Mouse (Mus musculus) lung, embryonic 14.5 days (tissue): ENCODE results near the gene Phip. TPM values are rescaled to one million over a fixed set of nuclear protein-coding genes. Genes with fewer than 3 reads are reported as not detected.

Source experiments
- ATAC-seq: fragments of 200-750 bp; cut with Nextera tagmentation; 2 replicates; pipeline ENCODE4 v1.8.0; 2017; ENCODE audit warnings: mild to moderate bottlenecking, moderate TSS enrichment, moderate library complexity; ENCODE audit not compliant: insufficient read depth
- DNase-seq: peaks from one replicate; pipeline ENCODE4 v3.0.0-alpha.2; 2015
- H3K27ac ChIP-seq: fragments of 300-500 bp; sonication (generic); 2 replicates; pipeline ENCODE4 v1.5.1; 2014; ENCODE audit warnings: low read depth, mild to moderate bottlenecking, moderate library complexity
- H3K27me3 ChIP-seq: fragments of 300-500 bp; sonication (generic); 2 replicates; pipeline ENCODE4 v1.6.1; 2014; ENCODE audit warnings: low read length, control low read depth; ENCODE audit not compliant: insufficient read depth
- H3K36me3 ChIP-seq: fragments of 300-500 bp; sonication (generic); 2 replicates; pipeline ENCODE4 v1.6.1; 2014; ENCODE audit warnings: control low read depth; ENCODE audit not compliant: insufficient read depth
- H3K4me1 ChIP-seq: fragments of 300-500 bp; sonication (generic); 2 replicates; pipeline ENCODE4 v1.6.1; 2014; ENCODE audit warnings: antibody characterized with exemption, control low read depth; ENCODE audit not compliant: insufficient read depth
- H3K4me2 ChIP-seq: fragments of 300-500 bp; sonication (generic); 2 replicates; pipeline ENCODE4 v1.6.1; 2014; ENCODE audit warnings: mild to moderate bottlenecking
- H3K4me3 ChIP-seq: fragments of 300-500 bp; sonication (generic); 2 replicates; pipeline ENCODE4 v1.5.1; 2014; ENCODE audit warnings: low read depth, low read length
- H3K9ac ChIP-seq: fragments of 300-500 bp; sonication (generic); 2 replicates; pipeline ENCODE4 v1.6.1; 2014
- H3K9me3 ChIP-seq: fragments of 300-500 bp; sonication (generic); 2 replicates; pipeline ENCODE4 v1.6.1; 2016; ENCODE audit warnings: low read depth, low read length, control low read depth
- CTCF ChIP-seq: IDR thresholded peaks from 2 replicates; pipeline ENCODE4 v1.5.1; 2016; ENCODE audit warnings: antibody characterized with exemption, low read depth
- WGBS: fragments of 180-500 bp; shearing (Covaris S2); extraction: QIAGEN DNeasy Blood & Tissue Kit; methylation state at CpG from one replicate; pipeline ENCODE4 v1.1.7; 2014; 5-methylcytosine and 5-hydroxymethylcytosine counted together
- polyA plus RNA-seq: library from polyadenylated mRNA; unstranded; fragments of >200 nt; fragmentation: Nextera tagmentation; extraction: Ambion mirVana; gene quantifications from 2 replicates; pipeline ENCODE4 v1.2.1, GENCODE M21; 2014

Gene Phip
- polyA plus RNA-seq, 1 experiment from 2014 or later, result 89.4 TPM

GRCm38 (mm10) chr9:82867698-82868097 is 107.6 kb downstream of the Phip start:
- no peak overlapping the region for H3K4me2 ChIP-seq
- no peaks in the 10 kb centered on the region for H3K4me1 ChIP-seq
- no peak overlapping the region for H3K4me3 ChIP-seq
- no peak overlapping the region for H3K9ac ChIP-seq
- no peak for TF ChIP-seq CTCF
- peaks cover 33% of the 10 kb centered on the region for H3K36me3 ChIP-seq
- WGBS, result 65% methylated on average over 3 of the region's 3 CpGs
- no peaks in the 10 kb centered on the region for H3K9me3 ChIP-seq
- H3K27me3 ChIP-seq, result no peaks in the 10 kb centered on the region
- no peak overlapping the region for H3K27ac ChIP-seq
- DNase-seq (no peak), ATAC-seq (no peak)

- no peaks in the 10 kb centered on the region for H3K9me3 ChIP-seq
- WGBS, result 83% methylated on average over 1 of the region's 1 CpGs
- H3K27ac ChIP-seq, result no peak overlapping the region
- H3K4me3 ChIP-seq, result no peak overlapping the region
- H3K4me2 ChIP-seq, result no peak overlapping the region
- no peak for TF ChIP-seq CTCF
- no peaks in the 10 kb centered on the region for H3K27me3 ChIP-seq
- DNase-seq (no peak), ATAC-seq (no peak)
- H3K9ac ChIP-seq, result no peak overlapping the region
- no peaks in the 10 kb centered on the region for H3K4me1 ChIP-seq
- H3K36me3 ChIP-seq, result peaks cover 24% of the 10 kb centered on the region
These were observed 109.2 kb downstream of the Phip start for GRCm38 (mm10) chr9:82866121-82866520.

GRCm38 (mm10) chr9:82861775-82862430 is 113.4 kb downstream of the Phip start:
- ATAC-seq (no peak), DNase-seq (no peak)
- H3K36me3 ChIP-seq, result 0 out of 2 replicates have a peak, but pooled peaks cover 6% of the 10 kb centered on the region
- no peak overlapping the region; the same call in 1 of the 2 replicates for H3K27ac ChIP-seq
- no peak overlapping the region for H3K9ac ChIP-seq
- no peak overlapping the region for H3K4me3 ChIP-seq
- H3K4me2 ChIP-seq, result no peak overlapping the region
- no peaks in the 10 kb centered on the region for H3K4me1 ChIP-seq
- no peaks in the 10 kb centered on the region for H3K27me3 ChIP-seq
- 90% methylated on average over 3 of the region's 3 CpGs for WGBS
- no peak for TF ChIP-seq CTCF
- H3K9me3 ChIP-seq, result no peaks in the 10 kb centered on the region

- H3K27ac ChIP-seq, result no peak overlapping the region; the same call in 1 of the 2 replicates
- 77% methylated on average over 4 of the region's 4 CpGs for WGBS
- H3K27me3 ChIP-seq, result no peaks in the 10 kb centered on the region
- H3K36me3 ChIP-seq, result 0 out of 2 replicates have a peak, but pooled peaks cover 6% of the 10 kb centered on the region
- no peaks in the 10 kb centered on the region for H3K4me1 ChIP-seq
- H3K4me2 ChIP-seq, result no peak overlapping the region
- TF ChIP-seq CTCF, result no peak
- H3K9me3 ChIP-seq, result no peaks in the 10 kb centered on the region
- H3K9ac ChIP-seq, result no peak overlapping the region
- ATAC-seq, result no peak
- peak; percentile 4 for DNase-seq
- no peak overlapping the region for H3K4me3 ChIP-seq
These were observed 114.0 kb downstream of the Phip start for GRCm38 (mm10) chr9:82861316-82861715.

GRCm38 (mm10) chr9:82860805-82861204 is 114.5 kb downstream of the Phip start:
- Histone ChIP-seq H3K4me2 (no peak overlapping the region), H3K9me3 (no peaks in the 10 kb centered on the region), H3K27ac (no peak overlapping the region), H3K4me1 (no peaks in the 10 kb centered on the region), H3K4me3 (no peak overlapping the region), H3K9ac (no peak overlapping the region), H3K36me3 (0 out of 2 replicates have a peak, but pooled peaks cover 6% of the 10 kb centered on the region), H3K27me3 (no peaks in the 10 kb centered on the region)
- TF ChIP-seq CTCF, result no peak
- no peak for ATAC-seq
- WGBS, result 76% methylated on average over 2 of the region's 2 CpGs
- DNase-seq, result peak; percentile 6

GRCm38 (mm10) chr9:82856241-82856640 is 119.1 kb downstream of the Phip start:
- ATAC-seq (no peak), DNase-seq (no peak)
- Histone ChIP-seq H3K27me3 (no peaks in the 10 kb centered on the region), H3K4me2 (no peak overlapping the region), H3K4me1 (no peaks in the 10 kb centered on the region), H3K4me3 (no peak overlapping the region), H3K9me3 (no peaks in the 10 kb centered on the region), H3K9ac (no peak overlapping the region), H3K36me3 (no peaks in the 10 kb centered on the region), H3K27ac (no peak overlapping the region)
- TF ChIP-seq CTCF, result no peak
- WGBS, result 75% methylated on average over 4 of the region's 4 CpGs

GRCm38 (mm10) chr9:82854973-82855614 is 120.2 kb downstream of the Phip start:
- Histone ChIP-seq H3K27me3 (no peaks in the 10 kb centered on the region), H3K4me1 (no peaks in the 10 kb centered on the region), H3K36me3 (no peaks in the 10 kb centered on the region), H3K4me2 (no peak overlapping the region), H3K9ac (no peak overlapping the region), H3K4me3 (no peak overlapping the region), H3K9me3 (no peaks in the 10 kb centered on the region), H3K27ac (no peak overlapping the region)
- no peak for ATAC-seq
- no peak for DNase-seq
- TF ChIP-seq CTCF, result no peak
- 20% methylated on average over 3 of the region's 3 CpGs for WGBS
